Mouse (Mus musculus): ENCODE results near the gene Zfhx3. TPM values are rescaled to one million over a fixed set of nuclear protein-coding genes. Genes with fewer than 3 reads are reported as not detected.

Zfhx3 gene
- polyA plus RNA-seq, 1 experiment from 2014 or later, result 15.0 TPM

GRCm38 (mm10) chr8:108536186-108536585 lies 593.7 kb downstream of the Zfhx3 start:
- Histone ChIP-seq H3K4me1 (peaks cover 4% of the 10 kb centered on the region; the same call in 1 of the 2 replicates), H3K36me3 (no peaks in the 10 kb centered on the region), H3K9me3 (no peaks in the 10 kb centered on the region), H3K27ac (no peak overlapping the region), H3K27me3 (no peaks in the 10 kb centered on the region), H3K4me2 (no peak overlapping the region), H3K9ac (no peak overlapping the region), H3K4me3 (no peak overlapping the region)
- ATAC-seq (ENCODE audit: borderline replicate concordance, extremely low read depth, low FRiP score, low TSS enrichment), result no peak
- 71% methylated on average over 7 of the region's 7 CpGs for WGBS

- Histone ChIP-seq H3K36me3 (no peaks in the 10 kb centered on the region), H3K4me2 (peak overlapping the region; percentile 5; the same call in 1 of the 2 replicates), H3K9me3 (no peaks in the 10 kb centered on the region), H3K9ac (no peak overlapping the region), H3K4me1 (peaks cover 4% of the 10 kb centered on the region; the same call in 1 of the 2 replicates), H3K27me3 (no peaks in the 10 kb centered on the region), H3K4me3 (no peak overlapping the region), H3K27ac (no peak overlapping the region)
- 60% methylated on average over 15 of the region's 15 CpGs for WGBS
- ATAC-seq (ENCODE audit: borderline replicate concordance, extremely low read depth, low FRiP score, low TSS enrichment), result no peak
Measured at GRCm38 (mm10) chr8:108536911-108537351, 594.5 kb downstream of the Zfhx3 start.

GRCm38 (mm10) chr8:108537686-108538551 lies 595.5 kb downstream of the Zfhx3 start:
- H3K4me1 ChIP-seq, result peaks cover 4% of the 10 kb centered on the region; the same call in 1 of the 2 replicates
- no peak for ATAC-seq (ENCODE audit: borderline replicate concordance, extremely low read depth, low FRiP score, low TSS enrichment)
- H3K36me3 ChIP-seq, result no peaks in the 10 kb centered on the region
- no peaks in the 10 kb centered on the region for H3K27me3 ChIP-seq
- 63% methylated on average over 25 of the region's 25 CpGs for WGBS
- H3K4me3 ChIP-seq, result no peak overlapping the region
- H3K9ac ChIP-seq, result no peak overlapping the region
- no peaks in the 10 kb centered on the region for H3K9me3 ChIP-seq
- H3K4me2 ChIP-seq, result peak overlapping the region; percentile 44
- no peak overlapping the region for H3K27ac ChIP-seq

- no peaks in the 10 kb centered on the region for H3K27me3 ChIP-seq
- no peak overlapping the region for H3K9ac ChIP-seq
- H3K4me1 ChIP-seq, result peaks cover 4% of the 10 kb centered on the region; the same call in 1 of the 2 replicates
- no peak overlapping the region for H3K27ac ChIP-seq
- no peak overlapping the region for H3K4me3 ChIP-seq
- no peak overlapping the region for H3K4me2 ChIP-seq
- no peaks in the 10 kb centered on the region for H3K9me3 ChIP-seq
- H3K36me3 ChIP-seq, result no peaks in the 10 kb centered on the region
- ATAC-seq (ENCODE audit: borderline replicate concordance, extremely low read depth, low FRiP score, low TSS enrichment), result no peak
- 41% methylated on average over 8 of the region's 8 CpGs for WGBS
Measured at GRCm38 (mm10) chr8:108538929-108539555, 596.6 kb downstream of the Zfhx3 start.

GRCm38 (mm10) chr8:108552518-108552917 lies 610.1 kb downstream of the Zfhx3 start:
- WGBS, result 46% methylated on average over 8 of the region's 8 CpGs
- H3K27me3 ChIP-seq, result no peaks in the 10 kb centered on the region
- H3K9ac ChIP-seq, result no peak overlapping the region
- H3K4me1 ChIP-seq, result peaks cover 12% of the 10 kb centered on the region; the same call in 1 of the 2 replicates
- ATAC-seq (ENCODE audit: borderline replicate concordance, extremely low read depth, low FRiP score, low TSS enrichment), result no peak
- no peaks in the 10 kb centered on the region for H3K9me3 ChIP-seq
- no peak overlapping the region for H3K4me3 ChIP-seq
- no peak overlapping the region for H3K27ac ChIP-seq
- H3K4me2 ChIP-seq, result no peak overlapping the region
- H3K36me3 ChIP-seq, result no peaks in the 10 kb centered on the region

GRCm38 (mm10) chr8:108553808-108554577 lies 611.5 kb downstream of the Zfhx3 start:
- Histone ChIP-seq H3K4me2 (no peak overlapping the region), H3K4me1 (peaks cover 12% of the 10 kb centered on the region; the same call in 1 of the 2 replicates), H3K9ac (no peak overlapping the region), H3K27ac (0 out of 2 replicates have a peak overlapping the region, but pooled peaks have one; percentile 39), H3K27me3 (no peaks in the 10 kb centered on the region), H3K9me3 (no peaks in the 10 kb centered on the region), H3K4me3 (no peak overlapping the region), H3K36me3 (no peaks in the 10 kb centered on the region)
- 61% methylated on average over 11 of the region's 11 CpGs for WGBS
- ATAC-seq (ENCODE audit: borderline replicate concordance, extremely low read depth, low FRiP score, low TSS enrichment), result peak; percentile 76; the same call in 1 of the 2 replicates

- Histone ChIP-seq H3K4me1 (peaks cover 12% of the 10 kb centered on the region; the same call in 1 of the 2 replicates), H3K4me2 (no peak overlapping the region), H3K36me3 (no peaks in the 10 kb centered on the region), H3K9ac (no peak overlapping the region), H3K9me3 (no peaks in the 10 kb centered on the region), H3K4me3 (no peak overlapping the region), H3K27ac (no peak overlapping the region), H3K27me3 (no peaks in the 10 kb centered on the region)
- ATAC-seq (ENCODE audit: borderline replicate concordance, extremely low read depth, low FRiP score, low TSS enrichment), result no peak
- WGBS, result 72% methylated on average over 12 of the region's 12 CpGs
Measured at GRCm38 (mm10) chr8:108554578-108555245, 612.3 kb downstream of the Zfhx3 start.

GRCm38 (mm10) chr8:108563420-108563819 lies 621.0 kb downstream of the Zfhx3 start:
- H3K36me3 ChIP-seq, result no peaks in the 10 kb centered on the region
- H3K9me3 ChIP-seq, result no peaks in the 10 kb centered on the region
- no peak overlapping the region for H3K9ac ChIP-seq
- no peak overlapping the region for H3K4me3 ChIP-seq
- H3K4me1 ChIP-seq, result no peaks in the 10 kb centered on the region
- 82% methylated on average over 6 of the region's 6 CpGs for WGBS
- H3K27ac ChIP-seq, result no peak overlapping the region
- H3K27me3 ChIP-seq, result no peaks in the 10 kb centered on the region
- no peak for ATAC-seq (ENCODE audit: borderline replicate concordance, extremely low read depth, low FRiP score, low TSS enrichment)
- H3K4me2 ChIP-seq, result no peak overlapping the region

- ATAC-seq (ENCODE audit: borderline replicate concordance, extremely low read depth, low FRiP score, low TSS enrichment), result no peak
- no peak overlapping the region for H3K9ac ChIP-seq
- H3K9me3 ChIP-seq, result no peaks in the 10 kb centered on the region
- no peaks in the 10 kb centered on the region for H3K36me3 ChIP-seq
- no peak overlapping the region for H3K4me2 ChIP-seq
- no peak overlapping the region for H3K27ac ChIP-seq
- no peaks in the 10 kb centered on the region for H3K27me3 ChIP-seq
- no peaks in the 10 kb centered on the region for H3K4me1 ChIP-seq
- WGBS, result 77% methylated on average over 7 of the region's 7 CpGs
- H3K4me3 ChIP-seq, result no peak overlapping the region
Measured at GRCm38 (mm10) chr8:108563934-108564564, 621.6 kb downstream of the Zfhx3 start.

- Histone ChIP-seq H3K27ac (no peak overlapping the region), H3K4me3 (no peak overlapping the region), H3K36me3 (no peaks in the 10 kb centered on the region), H3K4me2 (no peak overlapping the region), H3K4me1 (no peaks in the 10 kb centered on the region), H3K9me3 (no peaks in the 10 kb centered on the region), H3K9ac (no peak overlapping the region), H3K27me3 (no peaks in the 10 kb centered on the region)
- no peak for ATAC-seq (ENCODE audit: borderline replicate concordance, extremely low read depth, low FRiP score, low TSS enrichment)
- WGBS, result 76% methylated on average over 12 of the region's 12 CpGs
Measured at GRCm38 (mm10) chr8:108566035-108566434, 623.6 kb downstream of the Zfhx3 start.

Measured in lung, embryonic 15.5 days (tissue).